Mouse (Mus musculus): ENCODE measurements around the gene Gm14401. TPM values are rescaled to one million over a fixed set of nuclear protein-coding genes. Genes with fewer than 3 reads are reported as not detected.
"Not testable (repeated sequence)": the region's sequence is repeated elsewhere in the genome, so short reads cannot be mapped to it uniquely, and the experiment has no call there.

Gene Gm14401
- not detected in 2 replicates for polyA plus RNA-seq (2014; fragmentation: Nextera tagmentation; extraction: Ambion mirVana)

DNA sequence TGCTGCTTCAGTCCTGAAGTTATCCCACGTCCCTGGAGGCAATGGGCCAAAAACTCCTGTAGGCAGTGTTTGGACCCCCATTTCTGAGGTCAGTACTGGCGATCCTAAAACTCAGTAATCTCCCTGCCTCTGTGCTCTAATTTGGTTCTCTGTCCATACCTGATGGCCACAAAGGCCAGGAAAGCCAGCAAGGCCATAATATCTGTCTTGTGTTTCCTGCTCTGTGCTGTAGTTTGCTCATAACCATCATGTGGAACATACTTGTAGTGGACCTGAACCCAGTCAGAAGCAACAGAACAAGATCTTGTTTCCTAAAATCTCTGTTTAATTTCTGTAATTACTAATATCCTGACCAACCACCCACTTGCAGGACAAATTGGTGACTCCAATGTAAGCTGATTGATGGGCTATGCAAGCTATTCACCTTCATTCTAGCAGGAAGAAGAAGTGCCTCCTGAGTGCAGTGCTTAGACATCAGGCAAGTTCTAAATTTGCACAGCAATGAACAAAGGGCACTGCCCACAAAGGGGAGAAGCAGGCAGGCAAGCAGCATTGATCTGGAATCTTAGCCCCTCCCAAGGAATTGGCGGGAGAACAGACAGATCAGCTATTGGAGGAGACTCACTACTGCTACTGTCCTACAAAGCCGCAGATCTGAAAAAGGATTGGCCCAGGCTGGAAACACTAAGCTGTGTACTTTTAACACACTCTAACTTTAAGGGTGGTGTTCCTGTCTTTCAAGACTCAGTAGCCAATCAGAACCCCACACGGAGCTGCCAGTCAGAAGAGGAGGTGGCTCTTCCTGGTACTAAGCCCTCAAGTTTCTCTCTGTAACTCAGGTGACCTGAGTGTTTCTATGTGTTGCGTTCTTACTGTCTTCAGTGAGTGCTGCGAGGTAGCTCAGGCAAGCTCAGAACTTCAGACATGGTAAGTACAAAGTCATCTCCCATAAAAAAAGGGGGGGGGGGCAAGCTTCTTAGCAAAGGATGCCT lies at the start of gene Gm14401:
Gene Gm14401 (plus strand): TSS at position 889 of the 992 bp plus-strand sequence.
- not testable (repeated sequence) for ATAC-seq (replicated peaks; ENCODE audit: low FRiP score); H3K4me2 ChIP-seq (ENCODE audit: low read depth, low read length, severe bottlenecking); H3K36me3 ChIP-seq (ENCODE audit: control insufficient read depth, insufficient read depth, low read length); H3K4me3 ChIP-seq (ENCODE audit: low read depth, low read length); H3K4me1 ChIP-seq (replicated peaks; ENCODE audit: control insufficient read depth, insufficient read depth, low read length); DNase-seq (ENCODE audit: low spot score); H3K9ac ChIP-seq (ENCODE audit: low read length); H3K9me3 ChIP-seq (ENCODE audit: control insufficient read depth, low read length); H3K27me3 ChIP-seq (ENCODE audit: control insufficient read depth, insufficient read depth, low read length); H3K27ac ChIP-seq (ENCODE audit: low read depth, low read length)
- 73% methylated on average over 7 of the region's 7 CpGs for WGBS

DNA sequence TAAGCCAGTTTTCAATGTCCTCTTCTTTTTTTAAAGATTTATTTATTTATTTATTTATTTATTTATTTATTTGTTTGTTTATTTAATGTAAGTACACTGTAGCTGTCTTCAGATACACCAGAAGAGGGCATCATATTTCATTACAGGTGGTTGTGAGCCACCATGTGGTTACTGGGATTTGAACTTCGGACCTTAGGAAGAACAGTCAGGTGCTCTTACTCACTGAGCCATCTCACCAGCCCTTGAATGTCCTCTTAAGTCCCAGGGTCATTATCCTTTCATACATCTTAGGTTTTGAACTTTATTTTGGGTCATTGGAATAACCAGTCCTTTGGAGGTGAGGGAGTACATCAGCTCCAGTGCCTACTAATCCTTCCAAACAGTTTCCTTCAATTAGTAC lies 1.3 kb upstream of the Gm14401 start:
- not testable (repeated sequence) for H3K27ac ChIP-seq (ENCODE audit: low read depth, low read length); H3K9me3 ChIP-seq (ENCODE audit: control insufficient read depth, low read length); H3K4me2 ChIP-seq (ENCODE audit: low read depth, low read length, severe bottlenecking); H3K36me3 ChIP-seq (ENCODE audit: control insufficient read depth, insufficient read depth, low read length); ATAC-seq (replicated peaks; ENCODE audit: low FRiP score); H3K4me3 ChIP-seq (ENCODE audit: low read depth, low read length); H3K9ac ChIP-seq (ENCODE audit: low read length); H3K27me3 ChIP-seq (ENCODE audit: control insufficient read depth, insufficient read depth, low read length); DNase-seq (ENCODE audit: low spot score); H3K4me1 ChIP-seq (replicated peaks; ENCODE audit: control insufficient read depth, insufficient read depth, low read length)
- WGBS, result 77% methylated on average over 1 of the region's 1 CpGs

DNA sequence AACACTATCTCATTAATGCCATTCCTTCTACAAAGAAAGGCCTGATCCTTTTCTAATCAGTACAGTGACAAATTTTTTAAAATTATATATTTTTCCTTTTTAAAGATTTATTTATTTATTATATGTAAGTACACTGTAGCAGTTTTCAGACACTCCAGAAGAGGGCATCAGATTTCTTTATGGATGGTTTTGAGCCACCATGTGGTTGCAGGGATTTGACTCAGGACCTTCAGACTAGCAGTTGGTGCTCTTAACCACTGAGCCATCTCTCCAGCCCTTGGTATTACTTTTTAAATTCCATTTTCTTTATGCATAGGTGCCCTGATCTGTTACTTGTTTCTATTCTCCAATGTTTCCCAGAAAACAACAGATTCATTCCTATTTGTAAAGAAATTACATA lies 895 bp downstream of the Gm14401 start:
- H3K9me3 ChIP-seq (ENCODE audit: control insufficient read depth, low read length); H3K4me1 ChIP-seq (replicated peaks; ENCODE audit: control insufficient read depth, insufficient read depth, low read length); H3K4me2 ChIP-seq (ENCODE audit: low read depth, low read length, severe bottlenecking); H3K4me3 ChIP-seq (ENCODE audit: low read depth, low read length); H3K36me3 ChIP-seq (ENCODE audit: control insufficient read depth, insufficient read depth, low read length); H3K27ac ChIP-seq (ENCODE audit: low read depth, low read length); ATAC-seq (replicated peaks; ENCODE audit: low FRiP score); DNase-seq (ENCODE audit: low spot score); H3K27me3 ChIP-seq (ENCODE audit: control insufficient read depth, insufficient read depth, low read length); H3K9ac ChIP-seq (ENCODE audit: low read length): not testable (repeated sequence)

DNA sequence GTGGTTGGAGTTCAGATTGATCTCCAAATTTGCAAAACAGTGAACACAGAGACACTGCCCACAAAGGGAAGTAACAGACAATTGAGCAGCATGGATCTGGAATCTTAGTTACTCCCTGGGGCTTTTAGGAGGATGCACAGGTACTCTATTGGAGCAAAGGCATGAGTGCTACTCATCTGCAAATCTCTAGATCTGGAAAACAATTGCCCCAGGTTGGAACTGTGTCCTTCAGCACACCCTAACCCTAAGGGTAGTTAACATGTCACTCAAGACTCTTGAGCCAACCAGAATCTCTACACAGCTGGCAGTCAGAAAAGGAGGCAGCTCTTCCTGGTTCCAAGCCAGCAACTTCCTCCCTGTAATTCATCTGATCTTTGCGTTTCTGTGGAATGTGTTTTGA lies 5.7 kb downstream of the Gm14401 start:
- H3K9me3 ChIP-seq (ENCODE audit: control insufficient read depth, low read length); H3K36me3 ChIP-seq (ENCODE audit: control insufficient read depth, insufficient read depth, low read length); H3K4me1 ChIP-seq (replicated peaks; ENCODE audit: control insufficient read depth, insufficient read depth, low read length); H3K27me3 ChIP-seq (ENCODE audit: control insufficient read depth, insufficient read depth, low read length); H3K27ac ChIP-seq (ENCODE audit: low read depth, low read length); H3K9ac ChIP-seq (ENCODE audit: low read length); H3K4me3 ChIP-seq (ENCODE audit: low read depth, low read length); H3K4me2 ChIP-seq (ENCODE audit: low read depth, low read length, severe bottlenecking); ATAC-seq (replicated peaks; ENCODE audit: low FRiP score): not testable (repeated sequence)
- peak; percentile 13 for DNase-seq (ENCODE audit: low spot score)
- WGBS, result 74% methylated on average over 1 of the region's 1 CpGs

DNA sequence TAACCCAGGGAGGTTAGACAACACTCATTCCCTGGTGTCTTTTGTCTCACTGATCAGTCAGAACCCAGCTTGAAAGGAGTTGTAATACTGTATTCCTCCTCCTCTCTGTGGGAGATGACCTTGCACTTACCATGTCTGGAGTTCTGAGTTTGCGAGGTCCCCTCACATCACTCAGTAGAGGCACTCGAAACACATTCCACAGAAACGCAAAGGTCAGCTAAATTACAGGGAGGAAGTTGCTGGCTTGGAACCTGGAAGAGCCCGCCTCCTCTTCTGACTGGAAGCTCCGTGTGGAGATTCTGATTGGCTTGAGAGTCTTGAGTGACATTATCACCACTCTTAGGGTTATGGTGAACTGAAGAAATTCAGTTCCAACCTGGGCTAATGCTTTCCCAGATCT lies 35.0 kb downstream of the Gm14401 start:
- H3K4me1 ChIP-seq (replicated peaks; ENCODE audit: control insufficient read depth, insufficient read depth, low read length); H3K9me3 ChIP-seq (ENCODE audit: control insufficient read depth, low read length); H3K4me2 ChIP-seq (ENCODE audit: low read depth, low read length, severe bottlenecking); H3K9ac ChIP-seq (ENCODE audit: low read length); H3K27ac ChIP-seq (ENCODE audit: low read depth, low read length); DNase-seq (ENCODE audit: low spot score); H3K4me3 ChIP-seq (ENCODE audit: low read depth, low read length); H3K27me3 ChIP-seq (ENCODE audit: control insufficient read depth, insufficient read depth, low read length); ATAC-seq (replicated peaks; ENCODE audit: low FRiP score); H3K36me3 ChIP-seq (ENCODE audit: control insufficient read depth, insufficient read depth, low read length): not testable (repeated sequence)
- WGBS, result 92% methylated on average over 5 of the region's 5 CpGs

DNA sequence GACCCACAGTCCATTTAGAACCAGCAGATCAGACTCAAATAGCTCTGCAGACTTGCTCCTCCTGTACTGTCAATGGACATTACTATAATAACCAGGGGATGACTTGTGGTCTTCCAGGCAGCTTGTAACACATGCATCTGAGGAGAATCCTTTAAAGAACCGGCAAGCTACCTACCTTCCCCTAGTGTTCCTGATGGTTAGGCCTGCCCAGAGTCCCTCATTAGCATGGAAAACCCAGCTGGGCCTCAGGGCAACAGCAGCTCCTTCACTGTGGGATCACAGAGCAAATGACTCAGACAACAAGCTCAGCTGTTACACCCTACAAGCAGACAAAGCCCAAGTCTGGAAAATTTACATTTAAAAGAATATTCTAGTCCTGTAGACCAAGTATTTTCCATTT lies 55.0 kb downstream of the Gm14401 start:
- DNase-seq (ENCODE audit: low spot score); H3K9me3 ChIP-seq (ENCODE audit: control insufficient read depth, low read length); H3K36me3 ChIP-seq (ENCODE audit: control insufficient read depth, insufficient read depth, low read length); H3K4me3 ChIP-seq (ENCODE audit: low read depth, low read length); ATAC-seq (replicated peaks; ENCODE audit: low FRiP score); H3K9ac ChIP-seq (ENCODE audit: low read length); H3K27ac ChIP-seq (ENCODE audit: low read depth, low read length); H3K4me1 ChIP-seq (replicated peaks; ENCODE audit: control insufficient read depth, insufficient read depth, low read length); H3K4me2 ChIP-seq (ENCODE audit: low read depth, low read length, severe bottlenecking); H3K27me3 ChIP-seq (ENCODE audit: control insufficient read depth, insufficient read depth, low read length): not testable (repeated sequence)
- WGBS, result 48% methylated on average over 1 of the region's 1 CpGs

Other genes with a start within 250 kb of the Gm14401 start
- gene Gm14408, start 243.2 kb upstream of the Gm14401 start, polyA plus RNA-seq (2014; fragmentation: Nextera tagmentation; extraction: Ambion mirVana), result not detected in 2 replicates
- gene Gm14296, start 146.5 kb upstream of the Gm14401 start, polyA plus RNA-seq (2014; fragmentation: Nextera tagmentation; extraction: Ambion mirVana), result 8.3 and 14.6 TPM in 2 replicates
- gene Gm14419, start 73.4 kb upstream of the Gm14401 start, polyA plus RNA-seq (2014; fragmentation: Nextera tagmentation; extraction: Ambion mirVana), result 8.4 and 10.8 TPM in 2 replicates
- 24.1 and 36.1 TPM in 2 replicates for gene Gm14410, start 132.1 kb downstream of the Gm14401 start, polyA plus RNA-seq (2014; fragmentation: Nextera tagmentation; extraction: Ambion mirVana)
- not detected in 2 replicates for gene Gm14409, start 192.7 kb downstream of the Gm14401 start, polyA plus RNA-seq (2014; fragmentation: Nextera tagmentation; extraction: Ambion mirVana)
- gene Gm14412, start 250.0 kb downstream of the Gm14401 start, polyA plus RNA-seq (2014; fragmentation: Nextera tagmentation; extraction: Ambion mirVana), result 0.28 TPM in 1 of 2 replicates, not detected in the other